In the genomic region with DNA sequence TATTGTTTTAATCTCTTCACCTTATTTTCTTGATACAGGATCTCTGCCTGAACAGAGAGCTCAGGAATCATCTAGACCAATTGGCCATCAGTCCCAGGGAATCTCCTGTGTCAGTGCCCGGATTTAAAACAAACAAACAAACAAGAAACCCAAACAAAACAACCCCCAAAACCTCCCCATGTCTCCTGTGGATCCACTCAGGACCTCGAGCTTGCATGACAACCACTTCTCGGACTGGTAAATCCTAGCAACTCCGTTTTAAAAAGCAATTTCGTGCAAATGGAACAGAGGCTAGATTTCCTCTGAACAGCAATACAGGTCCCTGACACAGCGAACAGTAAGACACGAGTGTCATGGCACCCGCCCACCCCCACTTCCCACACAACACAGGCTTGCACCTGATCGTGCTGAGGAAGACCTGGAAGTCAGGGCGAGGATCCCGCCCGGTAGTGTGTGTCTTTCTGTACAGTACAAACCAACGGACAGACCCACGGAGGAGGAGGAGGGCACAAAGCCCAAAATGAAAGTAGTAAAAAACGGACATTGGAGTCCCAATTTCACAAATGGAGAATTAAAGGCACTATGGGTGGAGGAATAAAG, we compare ENCODE assay signal across 8 mouse cellular contexts. TPM values are rescaled to one million over a fixed set of nuclear protein-coding genes. Genes with fewer than 3 reads are reported as not detected.
DNase-seq lines count a peak whose midpoint lies in the region; ATAC-seq and TF ChIP-seq lines count a peak whose summit lies in the region.

No protein-coding gene starts in this region.

- peak overlapping the region; percentile 97 for H3K4me2 ChIP-seq in embryonic facial prominence, embryonic 14.5 days (ENCODE audit: low read depth, low read length)
- peak overlapping the region; percentile 98 for H3K4me2 ChIP-seq in intestine, embryonic 15.5 days (replicated peaks)
- H3K4me2 ChIP-seq in midbrain, embryonic 11.5 days = peak overlapping the region; percentile 91

- H3K9ac ChIP-seq in embryonic facial prominence, embryonic 14.5 days (ENCODE audit: low read depth, low read length) = peak overlapping the region; percentile 51
- H3K9ac ChIP-seq in intestine, embryonic 15.5 days = peak overlapping the region; percentile 40; the same call in 1 of the 2 replicates
- no peak overlapping the region for H3K9ac ChIP-seq in midbrain, embryonic 11.5 days (ENCODE audit: low read length)

- H3K4me3 ChIP-seq in left cerebral cortex, adult 2 months = peak overlapping the region; percentile 41
- peak overlapping the region; percentile 53 for H3K4me3 ChIP-seq in embryonic facial prominence, embryonic 14.5 days (ENCODE audit: low read depth, low read length)
- peak overlapping the region; percentile 50 for H3K4me3 ChIP-seq in intestine, embryonic 15.5 days (replicated peaks)
- H3K4me3 ChIP-seq in midbrain, embryonic 11.5 days (ENCODE audit: low read depth, low read length) = peak overlapping the region; percentile 45

- no peak for TF ChIP-seq CTCF in left cerebral cortex, adult 2 months (IDR thresholded peaks at IDR 0.05)

- no peak for ATAC-seq in embryonic facial prominence, embryonic 14.5 days (ENCODE audit: low read depth)
- no peak for ATAC-seq in intestine, embryonic 15.5 days
- ATAC-seq in midbrain, embryonic 11.5 days (ENCODE audit: low FRiP score) = no peak

- 1% methylated on average over 15 of the region's 15 CpGs for WGBS in embryonic facial prominence, embryonic 14.5 days
- WGBS in intestine, embryonic 15.5 days = 2% methylated on average over 15 of the region's 15 CpGs
- 1% methylated on average over 15 of the region's 15 CpGs for WGBS in midbrain, embryonic 11.5 days

- H3K27me3 ChIP-seq in embryonic facial prominence, embryonic 14.5 days (replicated peaks; ENCODE audit: control insufficient read depth, insufficient read depth, low read length) = peaks cover 60% of the 10 kb centered on the region
- peaks cover 39% of the 10 kb centered on the region for H3K27me3 ChIP-seq in intestine, embryonic 15.5 days (replicated peaks)
- H3K27me3 ChIP-seq in midbrain, embryonic 11.5 days (ENCODE audit: control insufficient read depth, insufficient read depth, low read length) = peaks cover 56% of the 10 kb centered on the region

- no peaks in the 10 kb centered on the region for H3K9me3 ChIP-seq in embryonic facial prominence, embryonic 14.5 days (ENCODE audit: control insufficient read depth, low read length)
- H3K9me3 ChIP-seq in intestine, embryonic 15.5 days = no peaks in the 10 kb centered on the region
- H3K9me3 ChIP-seq in midbrain, embryonic 11.5 days (ENCODE audit: control insufficient read depth, low read length) = no peaks in the 10 kb centered on the region

- peak in 1 of 2 experiments; percentile 35 for DNase-seq in left cerebral cortex, adult 2 months (ENCODE audit: extremely low spot score in 1 of 2, low spot score in 2 of 2)
- DNase-seq in left cerebral cortex, postnatal 36 days (ENCODE audit: low spot score in 2 of 2) = no peak
- no peak for DNase-seq in embryonic facial prominence, embryonic 14.5 days (ENCODE audit: low spot score)
- no peak for DNase-seq in midbrain, embryonic 11.5 days (ENCODE audit: low spot score, missing footprints)
- no peak for DNase-seq in right cerebral cortex, postnatal 14 days
- DNase-seq in urinary bladder, postnatal 10 days (ENCODE audit: low spot score) = no peak
- no peak for DNase-seq in gastrocnemius, postnatal 36 days

- no peak overlapping the region for H3K27ac ChIP-seq in left cerebral cortex, adult 2 months
- no peak overlapping the region for H3K27ac ChIP-seq in embryonic facial prominence, embryonic 14.5 days (replicated peaks; ENCODE audit: low read depth, low read length)
- no peak overlapping the region for H3K27ac ChIP-seq in intestine, embryonic 15.5 days
- H3K27ac ChIP-seq in midbrain, embryonic 11.5 days (ENCODE audit: low read depth, low read length) = no peak overlapping the region

- H3K4me1 ChIP-seq in embryonic facial prominence, embryonic 14.5 days (ENCODE audit: control insufficient read depth, insufficient read depth, low read length) = peaks cover 15% of the 10 kb centered on the region; the same call in 1 of the 2 replicates
- H3K4me1 ChIP-seq in intestine, embryonic 15.5 days (replicated peaks) = peaks cover 21% of the 10 kb centered on the region
- H3K4me1 ChIP-seq in midbrain, embryonic 11.5 days (ENCODE audit: control insufficient read depth, insufficient read depth, low read length) = peaks cover 22% of the 10 kb centered on the region

- H3K36me3 ChIP-seq in embryonic facial prominence, embryonic 14.5 days (ENCODE audit: control insufficient read depth, insufficient read depth, low read length) = no peaks in the 10 kb centered on the region
- H3K36me3 ChIP-seq in intestine, embryonic 15.5 days = no peaks in the 10 kb centered on the region
- no peaks in the 10 kb centered on the region for H3K36me3 ChIP-seq in midbrain, embryonic 11.5 days (ENCODE audit: control insufficient read depth, insufficient read depth, low read length)

- intact Hi-C loops in left cerebral cortex, adult 2 months (cut with DNase I) = loop anchor here (10.0 kb wide), 1 partner anchor 1434 kb away; no protein-coding TSS in a partner anchor
- intact Hi-C loops in left cerebral cortex, postnatal 36 days (cut with DNase I) = loop anchor here (10.0 kb wide), 1 partner anchor 1504 kb away; a partner anchor contains a TSS
- intact Hi-C loops in gastrocnemius, postnatal 36 days (cut with DNase I) = no loop called here

RNA-seq across cellular contexts. Expression of a gene that starts 0.7 kb away (rescaled TPM):
- total RNA-seq in left cerebral cortex, adult 2 months (2021) = not detected
- under 1 TPM; 0.23 to 0.42 TPM for total RNA-seq in left cerebral cortex, postnatal 36 days (2021)
- 0.63 and 1.1 TPM in 2 replicates for polyA plus RNA-seq in embryonic facial prominence, embryonic 14.5 days (2014; fragmentation: Nextera tagmentation; extraction: Ambion mirVana)
- 0.28 and 0.38 TPM in 2 replicates for polyA plus RNA-seq in intestine, embryonic 15.5 days (2015; fragmentation: Nextera tagmentation; extraction: Ambion mirVana)
- 0.10 and 0.12 TPM in 2 replicates for polyA plus RNA-seq in midbrain, embryonic 11.5 days (2014; fragmentation: Nextera tagmentation; extraction: Ambion mirVana)
- not detected for total RNA-seq in gastrocnemius, postnatal 36 days (2021)

RNA-seq across cellular contexts. Expression of a gene that starts 2.9 kb away (rescaled TPM):
- 10 to 100 TPM; 39.8 to 42.9 TPM for total RNA-seq in left cerebral cortex, adult 2 months (2021)
- total RNA-seq in left cerebral cortex, postnatal 36 days (2021) = 10 to 100 TPM; 49.0 TPM
- 54.3 and 55.3 TPM in 2 replicates for polyA plus RNA-seq in embryonic facial prominence, embryonic 14.5 days (2014; fragmentation: Nextera tagmentation; extraction: Ambion mirVana)
- polyA plus RNA-seq in intestine, embryonic 15.5 days (2015; fragmentation: Nextera tagmentation; extraction: Ambion mirVana) = 17.8 and 19.7 TPM in 2 replicates
- 20.4 and 23.3 TPM in 2 replicates for polyA plus RNA-seq in midbrain, embryonic 11.5 days (2014; fragmentation: Nextera tagmentation; extraction: Ambion mirVana)
- 10 to 100 TPM; 88.6 to 89.2 TPM for total RNA-seq in gastrocnemius, postnatal 36 days (2021)

RNA-seq across cellular contexts. Expression of a gene that starts 18.1 kb away (rescaled TPM):
- total RNA-seq in left cerebral cortex, adult 2 months (2021) = not detected
- not detected for total RNA-seq in left cerebral cortex, postnatal 36 days (2021)
- polyA plus RNA-seq in embryonic facial prominence, embryonic 14.5 days (2014; fragmentation: Nextera tagmentation; extraction: Ambion mirVana) = 0.08 TPM in 1 of 2 replicates, not detected in the other
- polyA plus RNA-seq in intestine, embryonic 15.5 days (2015; fragmentation: Nextera tagmentation; extraction: Ambion mirVana) = 4.7 and 5.5 TPM in 2 replicates
- 0.04 TPM in 1 of 2 replicates, not detected in the other for polyA plus RNA-seq in midbrain, embryonic 11.5 days (2014; fragmentation: Nextera tagmentation; extraction: Ambion mirVana)
- total RNA-seq in gastrocnemius, postnatal 36 days (2021) = not detected
